In the genomic region with DNA sequence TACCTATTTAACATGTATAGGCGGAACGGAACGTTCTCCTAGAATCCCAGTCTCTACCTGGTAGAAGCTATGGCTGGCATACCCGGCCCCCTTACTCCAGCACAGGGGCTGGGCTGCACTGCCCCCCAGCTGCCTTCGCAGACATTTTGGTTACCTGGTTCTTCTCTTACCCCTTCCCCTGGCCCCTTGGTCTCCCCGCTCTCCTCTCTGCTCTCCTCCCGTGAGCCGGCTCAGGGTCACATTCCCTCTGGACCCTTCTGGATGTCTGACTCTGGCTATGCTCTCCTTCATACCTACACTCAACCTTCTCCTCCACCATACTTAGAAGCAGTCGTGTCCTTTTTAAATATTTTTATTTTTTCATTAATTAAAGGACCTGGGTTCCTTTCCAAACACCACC, we compare ENCODE assay signal across 8 mouse cellular contexts. TPM values are rescaled to one million over a fixed set of nuclear protein-coding genes. Genes with fewer than 3 reads are reported as not detected.
DNase-seq lines count a peak whose midpoint lies in the region; ATAC-seq and TF ChIP-seq lines count a peak whose summit lies in the region.

No protein-coding gene starts in this region.

- ATAC-seq in embryonic facial prominence, embryonic 14.5 days (ENCODE audit: low read depth): peak; percentile 74
- ATAC-seq in limb, embryonic 14.5 days (ENCODE audit: low FRiP score, low read depth): peak; percentile 23
- ATAC-seq in midbrain, embryonic 12.5 days (ENCODE audit: low FRiP score, low read depth): peak; percentile 75

- H3K27ac ChIP-seq in embryonic facial prominence, embryonic 14.5 days (replicated peaks; ENCODE audit: low read depth, low read length): peak overlapping the region; percentile 75
- H3K27ac ChIP-seq in limb, embryonic 14.5 days (replicated peaks; ENCODE audit: low read depth, low read length): peak overlapping the region; percentile 29; the same call in 1 of the 2 replicates
- H3K27ac ChIP-seq in midbrain, embryonic 12.5 days (replicated peaks): peak overlapping the region; percentile 47

- peak overlapping the region; percentile 64 for H3K9ac ChIP-seq in embryonic facial prominence, embryonic 14.5 days (ENCODE audit: low read depth, low read length)
- peak overlapping the region; percentile 54 for H3K9ac ChIP-seq in limb, embryonic 14.5 days (ENCODE audit: low read depth, low read length, severe bottlenecking)
- peak overlapping the region; percentile 65 for H3K9ac ChIP-seq in midbrain, embryonic 12.5 days (replicated peaks)

- peak overlapping the region; percentile 97 for H3K4me2 ChIP-seq in embryonic facial prominence, embryonic 14.5 days (ENCODE audit: low read depth, low read length)
- peak overlapping the region; percentile 88 for H3K4me2 ChIP-seq in limb, embryonic 14.5 days (replicated peaks; ENCODE audit: low read depth, low read length, severe bottlenecking)
- H3K4me2 ChIP-seq in midbrain, embryonic 12.5 days (replicated peaks): peak overlapping the region; percentile 80

- under 1% methylated on average over 9 of the region's 9 CpGs for WGBS in embryonic facial prominence, embryonic 14.5 days
- WGBS in limb, embryonic 14.5 days: 4% methylated on average over 9 of the region's 9 CpGs
- WGBS in midbrain, embryonic 12.5 days: 5% methylated on average over 9 of the region's 9 CpGs

- no peaks in the 10 kb centered on the region for H3K27me3 ChIP-seq in embryonic facial prominence, embryonic 14.5 days (replicated peaks; ENCODE audit: control insufficient read depth, insufficient read depth, low read length)
- H3K27me3 ChIP-seq in limb, embryonic 14.5 days (ENCODE audit: control insufficient read depth, insufficient read depth, low read length): no peaks in the 10 kb centered on the region
- H3K27me3 ChIP-seq in midbrain, embryonic 12.5 days: no peaks in the 10 kb centered on the region

- peaks cover 19% of the 10 kb centered on the region for H3K36me3 ChIP-seq in embryonic facial prominence, embryonic 14.5 days (ENCODE audit: control insufficient read depth, insufficient read depth, low read length)
- peaks cover 10% of the 10 kb centered on the region; the same call in 1 of the 2 replicates for H3K36me3 ChIP-seq in limb, embryonic 14.5 days (ENCODE audit: control insufficient read depth, insufficient read depth, low read length)
- H3K36me3 ChIP-seq in midbrain, embryonic 12.5 days: peaks cover 20% of the 10 kb centered on the region

- peaks cover 13% of the 10 kb centered on the region for H3K4me1 ChIP-seq in embryonic facial prominence, embryonic 14.5 days (ENCODE audit: control insufficient read depth, insufficient read depth, low read length)
- H3K4me1 ChIP-seq in limb, embryonic 14.5 days (ENCODE audit: control insufficient read depth, insufficient read depth, low read length): peaks cover 19% of the 10 kb centered on the region; the same call in 1 of the 2 replicates
- peaks cover 28% of the 10 kb centered on the region for H3K4me1 ChIP-seq in midbrain, embryonic 12.5 days

- H3K4me3 ChIP-seq in embryonic facial prominence, embryonic 14.5 days (ENCODE audit: low read depth, low read length): peak overlapping the region; percentile 81
- peak overlapping the region; percentile 96 for H3K4me3 ChIP-seq in limb, embryonic 14.5 days (replicated peaks; ENCODE audit: low read length)
- H3K4me3 ChIP-seq in midbrain, embryonic 12.5 days: peak overlapping the region; percentile 85

- no peak for TF ChIP-seq POLR2A in limb, embryonic 14.5 days (IDR thresholded peaks at IDR 0.05; ENCODE audit: borderline replicate concordance, extremely low read depth, insufficient read depth, insufficient read length)

- peak; percentile 23 to 24 for DNase-seq in spleen, adult 18-20 months
- no peak for DNase-seq in spleen, adult 12 weeks (ENCODE audit: low spot score)
- DNase-seq in embryonic facial prominence, embryonic 14.5 days (ENCODE audit: low spot score): peak; percentile 48
- DNase-seq in heart, adult 9 months (ENCODE audit: low spot score in 2 of 2): peak; percentile 29 to 40
- DNase-seq in kidney, adult 8-10 months: peak; percentile 27 to 33
- peak; percentile 7 for DNase-seq in limb, embryonic 14.5 days (ENCODE audit: low spot score)
- peak; percentile 15 to 16 for DNase-seq in spleen, postnatal 36 days (ENCODE audit: low spot score in 2 of 2)

- no peaks in the 10 kb centered on the region for H3K9me3 ChIP-seq in embryonic facial prominence, embryonic 14.5 days (ENCODE audit: control insufficient read depth, low read length)
- no peaks in the 10 kb centered on the region for H3K9me3 ChIP-seq in limb, embryonic 14.5 days (ENCODE audit: control insufficient read depth, low read length)
- H3K9me3 ChIP-seq in midbrain, embryonic 12.5 days: no peaks in the 10 kb centered on the region

RNA-seq across cellular contexts. Expression of a gene that starts 0.5 kb away (rescaled TPM):
- polyA plus RNA-seq in embryonic facial prominence, embryonic 14.5 days (2014; fragmentation: Nextera tagmentation; extraction: Ambion mirVana): 24.0 and 25.2 TPM in 2 replicates
- polyA plus RNA-seq in limb, embryonic 14.5 days (2012; rRNA removed): 13.7 and 13.9 TPM in 2 replicates
- 16.5 and 16.8 TPM in 2 replicates for polyA plus RNA-seq in limb, embryonic 14.5 days (2014; fragmentation: Nextera tagmentation; extraction: Ambion mirVana)
- 29.5 and 30.4 TPM in 2 replicates for polyA plus RNA-seq in midbrain, embryonic 12.5 days (2016; fragmentation: Nextera tagmentation; extraction: Ambion mirVana)

RNA-seq across cellular contexts. Expression of a gene that starts 0.6 kb away (rescaled TPM):
- polyA plus RNA-seq in embryonic facial prominence, embryonic 14.5 days (2014; fragmentation: Nextera tagmentation; extraction: Ambion mirVana): 71.0 and 80.8 TPM in 2 replicates
- 68.5 and 78.2 TPM in 2 replicates for polyA plus RNA-seq in limb, embryonic 14.5 days (2012; rRNA removed)
- 88.8 and 91.6 TPM in 2 replicates for polyA plus RNA-seq in limb, embryonic 14.5 days (2014; fragmentation: Nextera tagmentation; extraction: Ambion mirVana)
- polyA plus RNA-seq in midbrain, embryonic 12.5 days (2016; fragmentation: Nextera tagmentation; extraction: Ambion mirVana): 128 and 136 TPM in 2 replicates

Comparison
In these comparisons a context has a peak if more than half of its experiments do, and no peak if none do; other contexts are left out.
1. ATAC-seq: peak in every context shown above with its lines; median percentile 75 in midbrain, embryonic 12.5 days; 74 in embryonic facial prominence, embryonic 14.5 days; 23 in limb, embryonic 14.5 days.